Mouse (Mus musculus): ENCODE measurements around the gene Msl1. TPM values are rescaled to one million over a fixed set of nuclear protein-coding genes. Genes with fewer than 3 reads are reported as not detected.

Gene Msl1
- polyA plus RNA-seq, 1 experiment from 2014 or later = 22.3 TPM

GRCm38 (mm10) chr11:98787691-98788090, 7.6 kb upstream of the Msl1 start:
- H3K9ac ChIP-seq (replicated peaks; ENCODE audit: low read depth, low read length) = no peak overlapping the region
- no peak overlapping the region for H3K4me3 ChIP-seq (ENCODE audit: low read depth, low read length)
- no peak overlapping the region; the same call in 1 of the 2 replicates for H3K27ac ChIP-seq (ENCODE audit: low read length)
- 93% methylated on average over 1 of the region's 1 CpGs for WGBS
- H3K4me2 ChIP-seq (replicated peaks; ENCODE audit: low read depth, low read length) = no peak overlapping the region
- no peaks in the 10 kb centered on the region for H3K27me3 ChIP-seq (ENCODE audit: control insufficient read depth, insufficient read depth, low read length)
- H3K4me1 ChIP-seq (ENCODE audit: control insufficient read depth, insufficient read depth, low read length) = peaks cover 51% of the 10 kb centered on the region
- H3K9me3 ChIP-seq (ENCODE audit: control insufficient read depth, low read depth, low read length) = no peaks in the 10 kb centered on the region
- ATAC-seq (ENCODE audit: insufficient number of reproducible peaks, insufficient read depth, low FRiP score, low read depth) = no peak
- no peaks in the 10 kb centered on the region for H3K36me3 ChIP-seq (ENCODE audit: control insufficient read depth, insufficient read depth, low read length)

GRCm38 (mm10) chr11:98788139-98788538, 7.2 kb upstream of the Msl1 start:
- H3K4me2 ChIP-seq (replicated peaks; ENCODE audit: low read depth, low read length) = no peak overlapping the region
- no peaks in the 10 kb centered on the region for H3K36me3 ChIP-seq (ENCODE audit: control insufficient read depth, insufficient read depth, low read length)
- H3K9me3 ChIP-seq (ENCODE audit: control insufficient read depth, low read depth, low read length) = no peaks in the 10 kb centered on the region
- no peak overlapping the region for H3K9ac ChIP-seq (replicated peaks; ENCODE audit: low read depth, low read length)
- peaks cover 47% of the 10 kb centered on the region for H3K4me1 ChIP-seq (ENCODE audit: control insufficient read depth, insufficient read depth, low read length)
- H3K27ac ChIP-seq (ENCODE audit: low read length) = peak overlapping the region; percentile 7; the same call in 1 of the 2 replicates
- no peak for ATAC-seq (ENCODE audit: insufficient number of reproducible peaks, insufficient read depth, low FRiP score, low read depth)
- no peaks in the 10 kb centered on the region for H3K27me3 ChIP-seq (ENCODE audit: control insufficient read depth, insufficient read depth, low read length)
- no peak overlapping the region for H3K4me3 ChIP-seq (ENCODE audit: low read depth, low read length)
- WGBS = 95% methylated on average over 5 of the region's 5 CpGs

- Histone ChIP-seq H3K4me1 (ENCODE audit: control insufficient read depth, insufficient read depth, low read length) (peaks cover 43% of the 10 kb centered on the region), H3K9me3 (ENCODE audit: control insufficient read depth, low read depth, low read length) (no peaks in the 10 kb centered on the region), H3K9ac (replicated peaks; ENCODE audit: low read depth, low read length) (peak overlapping the region; percentile 36), H3K4me2 (replicated peaks; ENCODE audit: low read depth, low read length) (peak overlapping the region; percentile 97), H3K27ac (ENCODE audit: low read length) (peak overlapping the region; percentile 81; the same call in 1 of the 2 replicates), H3K4me3 (ENCODE audit: low read depth, low read length) (peak overlapping the region; percentile 42), H3K27me3 (ENCODE audit: control insufficient read depth, insufficient read depth, low read length) (no peaks in the 10 kb centered on the region), H3K36me3 (ENCODE audit: control insufficient read depth, insufficient read depth, low read length) (no peaks in the 10 kb centered on the region)
- WGBS = 8% methylated on average over 18 of the region's 18 CpGs
- ATAC-seq (ENCODE audit: insufficient number of reproducible peaks, insufficient read depth, low FRiP score, low read depth) = peak; percentile 78
Measured at GRCm38 (mm10) chr11:98788550-98789218, 6.6 kb upstream of the Msl1 start.

- peaks cover 42% of the 10 kb centered on the region for H3K4me1 ChIP-seq (ENCODE audit: control insufficient read depth, insufficient read depth, low read length)
- no peak for ATAC-seq (ENCODE audit: insufficient number of reproducible peaks, insufficient read depth, low FRiP score, low read depth)
Measured at GRCm38 (mm10) chr11:98789219-98789807, 6.0 kb upstream of the Msl1 start.

GRCm38 (mm10) chr11:98789824-98790223, 5.5 kb upstream of the Msl1 start:
- no peaks in the 10 kb centered on the region for H3K36me3 ChIP-seq (ENCODE audit: control insufficient read depth, insufficient read depth, low read length)
- no peak for ATAC-seq (ENCODE audit: insufficient number of reproducible peaks, insufficient read depth, low FRiP score, low read depth)
- no peaks in the 10 kb centered on the region for H3K9me3 ChIP-seq (ENCODE audit: control insufficient read depth, low read depth, low read length)
- H3K4me1 ChIP-seq (ENCODE audit: control insufficient read depth, insufficient read depth, low read length) = peaks cover 39% of the 10 kb centered on the region
- peak overlapping the region; percentile 81; the same call in 1 of the 2 replicates for H3K27ac ChIP-seq (ENCODE audit: low read length)
- H3K4me2 ChIP-seq (replicated peaks; ENCODE audit: low read depth, low read length) = peak overlapping the region; percentile 97
- H3K9ac ChIP-seq (replicated peaks; ENCODE audit: low read depth, low read length) = 0 out of 2 replicates have a peak overlapping the region, but pooled peaks have one; percentile 36
- H3K27me3 ChIP-seq (ENCODE audit: control insufficient read depth, insufficient read depth, low read length) = no peaks in the 10 kb centered on the region
- H3K4me3 ChIP-seq (ENCODE audit: low read depth, low read length) = peak overlapping the region; percentile 42
- 30% methylated on average over 5 of the region's 5 CpGs for WGBS

More at GRCm38 (mm10) chr11:98789219-98789807, 6.0 kb upstream of the Msl1 start:
- WGBS = under 1% methylated on average over 25 of the region's 25 CpGs
- Histone ChIP-seq H3K36me3 (ENCODE audit: control insufficient read depth, insufficient read depth, low read length) (no peaks in the 10 kb centered on the region), H3K9me3 (ENCODE audit: control insufficient read depth, low read depth, low read length) (no peaks in the 10 kb centered on the region), H3K4me3 (ENCODE audit: low read depth, low read length) (peak overlapping the region; percentile 42), H3K27me3 (ENCODE audit: control insufficient read depth, insufficient read depth, low read length) (no peaks in the 10 kb centered on the region), H3K27ac (ENCODE audit: low read length) (peak overlapping the region; percentile 81; the same call in 1 of the 2 replicates), H3K9ac (replicated peaks; ENCODE audit: low read depth, low read length) (peak overlapping the region; percentile 36), H3K4me2 (replicated peaks; ENCODE audit: low read depth, low read length) (peak overlapping the region; percentile 97)

- no peak overlapping the region for H3K4me3 ChIP-seq (ENCODE audit: low read depth, low read length)
- no peak for ATAC-seq (ENCODE audit: insufficient number of reproducible peaks, insufficient read depth, low FRiP score, low read depth)
- H3K27me3 ChIP-seq (ENCODE audit: control insufficient read depth, insufficient read depth, low read length) = no peaks in the 10 kb centered on the region
- H3K9me3 ChIP-seq (ENCODE audit: control insufficient read depth, low read depth, low read length) = no peaks in the 10 kb centered on the region
- H3K4me2 ChIP-seq (replicated peaks; ENCODE audit: low read depth, low read length) = no peak overlapping the region
- peaks cover 30% of the 10 kb centered on the region for H3K4me1 ChIP-seq (ENCODE audit: control insufficient read depth, insufficient read depth, low read length)
- no peak overlapping the region for H3K27ac ChIP-seq (ENCODE audit: low read length)
- 80% methylated on average over 5 of the region's 5 CpGs for WGBS
- no peak overlapping the region for H3K9ac ChIP-seq (replicated peaks; ENCODE audit: low read depth, low read length)
- no peaks in the 10 kb centered on the region for H3K36me3 ChIP-seq (ENCODE audit: control insufficient read depth, insufficient read depth, low read length)
Measured at GRCm38 (mm10) chr11:98790631-98791205, 4.6 kb upstream of the Msl1 start.

- H3K4me3 ChIP-seq (ENCODE audit: low read depth, low read length) = no peak overlapping the region
- no peaks in the 10 kb centered on the region for H3K9me3 ChIP-seq (ENCODE audit: control insufficient read depth, low read depth, low read length)
- no peak overlapping the region for H3K9ac ChIP-seq (replicated peaks; ENCODE audit: low read depth, low read length)
- H3K4me1 ChIP-seq (ENCODE audit: control insufficient read depth, insufficient read depth, low read length) = peaks cover 23% of the 10 kb centered on the region
- H3K4me2 ChIP-seq (replicated peaks; ENCODE audit: low read depth, low read length) = no peak overlapping the region
- no peaks in the 10 kb centered on the region for H3K36me3 ChIP-seq (ENCODE audit: control insufficient read depth, insufficient read depth, low read length)
- 79% methylated on average over 1 of the region's 1 CpGs for WGBS
- no peaks in the 10 kb centered on the region for H3K27me3 ChIP-seq (ENCODE audit: control insufficient read depth, insufficient read depth, low read length)
- no peak for ATAC-seq (ENCODE audit: insufficient number of reproducible peaks, insufficient read depth, low FRiP score, low read depth)
- no peak overlapping the region for H3K27ac ChIP-seq (ENCODE audit: low read length)
Measured at GRCm38 (mm10) chr11:98791448-98791847, 3.9 kb upstream of the Msl1 start.

- 16% methylated on average over 4 of the region's 4 CpGs for WGBS
- no peaks in the 10 kb centered on the region for H3K27me3 ChIP-seq (ENCODE audit: control insufficient read depth, insufficient read depth, low read length)
Measured at GRCm38 (mm10) chr11:98792081-98792480, 3.2 kb upstream of the Msl1 start.

More at GRCm38 (mm10) chr11:98792081-98792480, 3.2 kb upstream of the Msl1 start:
- no peaks in the 10 kb centered on the region for H3K9me3 ChIP-seq (ENCODE audit: control insufficient read depth, low read depth, low read length)
- no peaks in the 10 kb centered on the region for H3K36me3 ChIP-seq (ENCODE audit: control insufficient read depth, insufficient read depth, low read length)
- H3K4me1 ChIP-seq (ENCODE audit: control insufficient read depth, insufficient read depth, low read length) = peaks cover 16% of the 10 kb centered on the region; the same call in 1 of the 2 replicates
- ATAC-seq (ENCODE audit: insufficient number of reproducible peaks, insufficient read depth, low FRiP score, low read depth) = no peak
- no peak overlapping the region for H3K9ac ChIP-seq (replicated peaks; ENCODE audit: low read depth, low read length)
- H3K4me3 ChIP-seq (ENCODE audit: low read depth, low read length) = no peak overlapping the region
- H3K4me2 ChIP-seq (replicated peaks; ENCODE audit: low read depth, low read length) = no peak overlapping the region
- H3K27ac ChIP-seq (ENCODE audit: low read length) = no peak overlapping the region
